Mouse (Mus musculus) regulatory T cell (primary cell): ENCODE measurements at regions not wholly inside any gene's neighbourhood (a gene's known extent, or its start where the extent isn't known, plus 50 kb on each side); places are given as distances from the start of the nearest gene placed in this dataset.

ENCODE experiments used
- in situ Hi-C: fragments of 300-600 bp; cut with MboI, MseI; formaldehyde crosslinking; loops from one replicate; pipeline ENCODE4 v1.15.1; 2025; ENCODE audit warnings: high pct_unique_total_duplicates

DNA sequence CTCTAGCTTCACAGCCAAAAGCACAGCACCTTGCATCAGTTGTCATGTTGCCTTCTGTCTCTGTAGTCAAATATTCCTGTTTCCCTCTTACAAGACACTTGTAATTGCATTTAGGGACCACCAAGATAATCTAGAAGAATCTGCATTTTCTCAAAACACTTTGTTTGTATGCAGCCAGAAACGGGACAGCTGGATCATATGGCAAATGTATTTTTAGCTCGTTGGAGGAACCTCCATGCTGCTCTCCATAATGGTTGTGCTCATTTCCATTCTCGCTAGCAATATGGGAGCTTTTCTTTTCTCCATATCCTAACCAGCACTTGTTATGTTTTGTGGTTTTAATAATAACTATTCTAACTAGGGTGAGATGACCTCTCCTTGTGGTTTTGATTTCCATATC lies 313.3 kb upstream of the Vrk2 start:
- in situ Hi-C loops, result no loop called here

DNA sequence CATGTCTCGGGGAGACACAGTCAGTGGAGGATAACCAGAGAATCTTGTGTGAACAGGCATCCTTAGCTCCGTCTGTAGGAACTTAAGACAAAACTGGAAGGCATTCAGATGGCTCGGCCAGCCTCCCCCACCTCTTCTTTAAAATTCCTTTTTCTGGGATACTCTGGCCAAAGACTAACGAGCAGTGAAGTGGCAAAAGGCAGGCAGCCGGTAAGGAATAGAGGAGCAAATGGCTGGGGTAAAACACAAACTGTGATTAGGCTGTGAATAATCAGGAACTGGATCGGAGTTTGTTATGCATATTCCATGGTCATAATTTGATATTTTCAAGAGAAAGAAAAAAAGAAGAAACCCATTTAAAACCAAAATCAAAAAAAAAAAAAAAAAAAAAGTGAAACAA lies 287.8 kb upstream of the Vrk2 start:
- in situ Hi-C loops, result loop anchor here (10.0 kb wide), 1 partner anchor 1747 kb away; no protein-coding TSS in a partner anchor
